Mouse (Mus musculus) left cerebral cortex, adult 9 months (tissue): ENCODE data around the gene Wdr60.
"Not testable (repeated sequence)": the region's sequence is repeated elsewhere in the genome, so short reads cannot be mapped to it uniquely, and the experiment has no call there.

Experiments used
- DNase-seq, 2 experiments: peaks; one replicate each; pipeline ENCODE4 v3.0.0; 2022; ENCODE audit warnings: low spot score in 2 of 2

Gene Wdr60

DNA sequence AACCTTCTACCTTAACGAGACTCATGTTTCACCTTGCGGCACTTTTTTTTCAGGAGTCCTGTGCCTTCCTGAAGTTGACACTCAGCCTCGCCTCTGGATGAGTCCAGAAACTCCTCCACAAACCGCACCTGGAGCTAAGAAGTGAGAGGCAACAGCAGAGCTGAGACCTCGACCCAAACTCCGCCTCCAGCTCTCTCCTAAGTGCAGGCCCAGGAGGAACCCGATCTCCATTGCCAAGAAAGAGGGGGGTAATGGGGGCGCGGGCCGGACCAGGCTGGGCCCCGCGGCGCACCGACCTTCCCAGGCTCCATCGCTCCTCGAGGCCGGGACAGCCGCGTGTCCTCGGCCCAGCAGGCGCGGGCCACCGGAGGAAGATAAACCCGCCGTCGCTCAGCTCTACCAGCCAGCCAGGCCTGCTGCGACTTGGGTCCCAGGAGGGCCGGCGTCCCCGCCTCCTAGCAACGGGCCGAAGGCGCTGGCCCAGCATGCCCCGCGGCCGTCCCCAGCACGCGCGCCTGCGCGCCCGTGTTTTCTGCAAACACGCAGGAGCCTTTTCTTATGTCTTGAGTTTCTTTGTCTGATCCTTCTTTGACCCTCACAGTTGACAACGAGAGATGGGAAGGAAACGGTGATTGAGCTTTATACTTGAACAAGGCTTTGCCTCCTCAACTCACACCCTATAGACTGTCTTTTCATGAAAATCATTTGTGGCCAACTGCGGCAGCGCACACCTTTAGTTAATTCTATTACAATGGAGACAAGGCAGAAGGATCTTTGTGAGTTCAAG lies at the start of gene Wdr60:
Gene Wdr60, minus strand, starts transcription at position 468 of the 787 bp plus-strand sequence.
- peak; percentile 46 to 87 for DNase-seq

DNA sequence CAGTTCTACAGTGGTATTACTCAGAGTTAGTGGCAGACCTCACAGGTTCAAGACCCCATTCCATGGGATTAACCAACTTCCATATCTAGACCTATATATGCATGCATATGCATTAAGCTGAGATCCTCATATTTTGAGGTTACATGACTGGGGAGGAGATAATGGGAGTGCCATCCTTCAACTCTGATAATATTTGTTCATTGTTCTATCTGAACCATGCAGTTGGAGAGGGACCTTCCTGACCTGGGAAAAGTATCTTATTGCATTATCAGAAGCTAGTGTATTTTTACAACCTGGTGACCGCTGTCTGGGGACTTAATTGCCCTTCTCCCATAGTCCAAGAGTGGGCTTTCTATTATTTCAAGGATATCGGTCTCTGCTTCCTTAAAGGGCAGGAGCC lies 45.8 kb upstream of the Wdr60 start:
- no peak for DNase-seq

DNA sequence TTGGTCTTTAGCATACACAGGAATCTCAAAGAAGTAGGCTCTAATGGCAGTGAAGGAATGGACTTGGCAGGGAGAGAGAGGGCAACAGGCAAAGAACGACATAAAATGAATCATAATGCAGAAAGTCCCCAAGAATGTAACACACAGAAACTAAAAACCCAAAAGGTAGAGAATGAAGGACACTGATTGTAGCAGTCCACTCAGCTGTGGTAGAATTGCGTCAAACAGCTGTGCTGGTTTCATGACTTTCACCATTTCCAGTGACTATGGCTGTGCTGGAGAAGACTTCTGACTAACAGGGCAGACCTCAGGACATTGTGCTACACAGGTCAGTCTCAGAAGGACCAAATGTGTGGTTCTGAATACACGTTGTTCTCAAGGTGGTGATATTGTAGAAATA lies 45.0 kb upstream of the Wdr60 start:
- DNase-seq, result no peak

DNA sequence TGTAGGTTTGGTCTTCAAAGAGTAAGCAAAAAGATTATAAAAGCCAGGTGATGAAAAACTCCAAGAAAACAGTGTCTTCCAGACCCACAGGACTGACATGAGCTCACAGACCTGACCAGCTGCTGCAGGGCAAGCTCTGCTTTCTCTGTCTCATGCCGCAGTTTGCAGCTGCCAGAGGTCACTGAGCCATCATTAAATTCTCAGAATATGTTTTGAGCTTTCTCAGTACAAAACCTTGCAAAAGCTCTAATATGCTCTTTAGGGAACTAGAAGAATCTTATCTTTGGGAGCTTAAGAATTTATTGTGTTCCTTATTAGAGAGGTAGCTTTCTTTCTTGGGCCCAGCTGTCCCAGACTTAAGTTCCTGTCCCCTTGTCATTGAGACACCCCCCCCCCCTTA lies 43.2 kb upstream of the Wdr60 start:
- DNase-seq, result no peak

DNA sequence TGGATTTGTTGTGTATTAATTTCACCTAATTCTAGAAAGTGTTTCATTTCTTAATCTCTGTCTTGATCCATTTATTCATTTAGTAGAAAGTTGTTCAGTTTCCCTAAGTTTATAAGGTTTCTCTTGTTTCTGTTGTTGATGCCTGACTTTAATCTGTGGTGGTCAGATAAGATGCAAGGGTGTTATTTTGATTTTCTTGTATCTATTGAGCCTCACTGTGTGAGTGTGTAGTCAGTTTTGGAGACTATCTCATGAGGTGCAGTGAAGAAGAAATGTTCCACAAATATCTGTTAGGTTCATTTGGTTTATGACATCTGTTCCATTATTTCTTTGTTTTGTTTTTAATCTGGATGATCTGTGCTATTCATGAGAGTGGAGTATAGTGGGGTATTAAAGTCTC lies 39.4 kb upstream of the Wdr60 start:
- DNase-seq, result no peak

DNA sequence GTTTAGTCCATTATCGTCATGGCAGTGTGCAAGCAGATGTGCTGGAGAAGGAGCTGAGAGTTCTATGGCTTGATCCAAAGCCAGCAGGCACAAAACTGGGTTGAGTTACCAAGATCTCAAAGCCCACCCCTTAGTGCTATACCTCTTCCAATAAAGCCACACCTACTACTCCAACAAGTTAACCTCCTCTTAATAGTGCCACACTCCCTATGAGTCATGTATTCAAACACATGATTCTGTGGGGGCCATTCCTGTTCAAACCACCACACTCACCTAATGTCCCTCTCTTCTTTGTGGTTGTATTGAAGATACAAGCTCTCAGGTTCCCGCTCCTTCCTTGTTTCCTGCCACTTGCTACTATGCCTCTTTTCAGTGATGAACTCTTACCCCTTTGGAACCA lies 37.1 kb upstream of the Wdr60 start:
- DNase-seq, result no peak

DNA sequence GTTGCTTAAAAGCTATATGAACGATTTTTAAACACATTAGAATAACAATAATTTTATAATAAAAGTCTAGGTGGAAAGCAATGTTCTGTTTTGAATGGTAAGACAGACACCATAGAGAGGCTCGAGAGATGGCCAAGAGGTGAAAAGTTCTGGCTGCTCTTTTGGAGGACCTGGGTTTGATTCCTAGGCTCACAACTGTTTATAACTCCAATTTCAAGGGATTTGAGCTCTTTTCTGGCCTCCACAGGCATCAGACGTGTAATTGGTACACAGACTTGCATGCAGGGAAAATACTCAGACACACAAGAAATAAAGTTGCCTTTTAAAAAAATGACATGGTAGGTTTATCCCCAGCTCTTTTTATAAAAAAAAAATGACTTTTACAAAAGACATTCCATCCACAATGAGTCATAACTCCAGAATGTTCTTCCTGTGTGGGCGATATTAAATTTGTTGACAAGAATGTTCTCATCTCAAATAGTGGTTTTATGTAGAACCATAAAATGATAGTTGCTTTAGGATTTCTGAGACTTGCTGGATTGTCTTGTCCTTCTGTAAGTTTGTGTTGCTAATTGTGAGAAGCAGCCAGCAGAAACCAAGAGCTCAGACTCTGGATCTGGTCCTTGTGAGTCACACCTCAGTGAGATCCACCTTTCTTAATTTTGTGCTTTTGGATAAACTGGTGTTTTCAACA lies 30.9 kb upstream of the Wdr60 start:
- peak; percentile 13 to 29 for DNase-seq

DNA sequence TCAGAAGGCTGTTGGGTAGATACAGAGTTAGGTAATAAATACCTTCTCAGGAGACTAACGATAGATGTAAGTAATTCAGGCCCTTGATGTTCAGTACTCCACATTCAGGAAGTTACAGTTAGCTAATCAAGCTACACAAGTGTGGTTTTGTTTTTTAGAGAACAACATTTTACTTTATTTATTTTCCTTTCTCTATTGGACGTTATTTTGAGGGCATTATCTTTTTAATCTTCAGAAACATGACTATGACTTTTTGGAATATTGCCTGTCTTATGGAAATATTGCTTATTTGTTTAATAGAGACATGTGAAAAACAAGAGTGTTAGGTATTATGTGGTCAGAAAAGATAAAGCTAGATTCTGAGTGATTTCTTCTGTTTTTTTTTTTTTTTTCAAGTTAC lies 30.4 kb upstream of the Wdr60 start:
- DNase-seq, result no peak

DNA sequence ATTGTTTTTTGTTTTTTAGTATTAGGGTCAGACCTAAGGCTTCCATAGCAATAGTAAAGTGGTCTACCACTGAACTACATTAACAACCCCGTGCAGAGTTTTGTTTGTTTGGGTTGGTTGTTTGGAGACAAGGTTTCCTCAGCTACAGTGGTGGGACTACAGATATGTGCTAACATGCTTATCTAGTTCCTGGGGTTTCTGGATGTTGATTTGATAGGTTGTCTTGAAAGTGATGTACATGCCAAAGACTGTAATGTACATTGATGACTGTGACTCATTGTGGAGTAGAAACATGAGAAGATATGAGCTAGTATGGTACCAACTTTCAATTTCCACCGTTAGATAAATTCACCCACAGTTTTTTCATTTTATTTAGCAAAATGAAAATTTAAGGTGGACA lies 20.7 kb upstream of the Wdr60 start:
- DNase-seq, result no peak

DNA sequence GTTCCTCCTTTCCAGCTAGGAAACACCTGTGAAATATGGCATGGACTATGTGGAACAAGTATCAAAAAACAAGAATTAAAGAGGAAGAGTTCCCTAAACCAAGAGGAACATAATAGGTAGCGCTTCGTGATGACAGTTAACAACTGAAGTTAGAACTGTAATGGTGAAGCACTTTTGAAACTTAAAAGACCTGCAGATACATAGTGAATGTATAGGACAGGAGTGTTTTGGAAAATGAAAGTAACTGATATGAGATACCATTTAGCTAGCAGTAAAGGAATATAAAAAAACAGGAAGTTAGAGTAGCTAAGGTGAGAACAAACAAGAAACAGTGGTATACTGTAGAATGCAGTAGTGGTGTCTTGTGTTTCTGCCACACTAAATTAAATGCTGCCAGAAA lies 20.0 kb upstream of the Wdr60 start:
- DNase-seq, result no peak

DNA sequence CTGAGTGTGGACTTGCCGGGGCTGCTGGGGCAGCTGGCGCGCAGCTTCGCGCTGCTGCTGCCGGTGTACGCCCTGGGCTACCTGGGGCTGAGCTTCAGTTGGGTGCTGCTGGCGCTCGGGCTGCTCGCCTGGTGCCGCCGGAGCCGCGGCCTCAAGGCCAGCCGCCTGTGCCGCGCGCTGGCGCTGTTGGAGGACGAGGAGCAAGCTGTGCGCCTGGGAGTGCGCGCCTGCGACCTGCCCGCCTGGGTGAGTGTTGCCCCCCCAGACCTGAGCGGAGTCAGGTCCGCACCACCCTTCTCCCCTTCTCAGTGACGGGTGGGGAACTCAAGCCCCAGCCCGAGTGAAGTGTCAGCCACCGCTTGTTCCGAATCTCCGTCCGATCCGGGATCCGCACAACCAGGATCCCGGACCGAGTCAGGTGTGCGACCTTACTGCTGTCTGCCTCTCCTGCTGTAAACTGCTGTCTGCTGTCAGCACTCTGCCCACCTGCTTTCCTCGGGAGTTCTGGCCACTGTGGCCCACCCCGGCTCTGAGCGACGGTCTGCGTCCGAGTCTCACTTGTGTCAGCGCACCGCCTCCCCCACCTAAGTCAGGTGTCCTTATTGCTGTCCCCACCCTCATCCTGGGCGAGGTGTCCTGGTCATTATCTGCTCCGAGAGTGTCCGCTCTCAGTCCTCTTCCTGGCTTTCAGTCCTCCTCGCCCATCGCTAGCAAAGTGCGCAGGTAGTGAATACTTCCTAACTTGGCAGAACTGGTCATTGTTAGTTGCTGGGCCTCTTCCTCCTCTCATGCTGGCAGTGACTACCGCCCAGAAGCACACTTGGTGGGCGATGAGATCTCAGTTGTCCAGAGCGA lies 18.8 kb upstream of the Wdr60 start:
- DNase-seq, result peak in 1 of 2 experiments; percentile 20

DNA sequence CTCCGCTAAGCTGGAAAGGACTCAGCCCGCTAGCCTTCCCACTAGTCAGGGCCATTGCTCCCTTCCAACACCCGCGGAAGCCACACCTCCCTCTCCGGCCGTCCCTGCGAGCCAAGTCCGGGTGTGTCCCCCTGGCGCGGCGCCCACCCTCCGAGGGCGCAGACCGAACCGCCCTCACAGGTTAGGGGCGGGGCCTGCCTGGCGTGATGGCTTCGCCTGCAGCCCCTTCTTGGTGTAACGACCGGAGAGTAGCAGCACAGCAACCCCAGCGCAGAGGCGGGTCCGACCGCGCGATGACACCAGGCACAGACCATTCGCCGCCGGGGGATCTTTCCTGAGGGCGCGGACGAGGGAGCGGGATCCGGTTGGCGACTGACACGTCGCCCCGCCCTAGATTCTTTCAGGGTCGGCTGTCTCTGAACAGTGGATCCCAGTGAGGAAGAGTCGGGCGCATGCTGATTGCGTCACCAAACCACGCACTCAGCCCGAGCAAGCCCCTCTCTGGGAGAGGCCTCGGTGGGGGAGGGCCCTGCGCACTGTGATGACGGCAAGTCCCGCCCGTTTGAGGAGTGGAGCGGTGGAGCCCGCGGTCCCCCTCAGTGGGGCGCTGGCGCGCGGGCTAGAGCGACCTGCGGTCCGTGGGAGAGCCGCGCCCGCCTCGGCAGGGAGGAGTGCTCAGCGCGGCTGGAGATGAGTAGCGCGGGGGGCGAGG lies 18.0 kb upstream of the Wdr60 start, which contains the start of gene Esyt2:
Gene Esyt2, plus strand, starts transcription at position 544 of the 712 bp plus-strand sequence.
- DNase-seq, result peak; percentile 97 to 100

DNA sequence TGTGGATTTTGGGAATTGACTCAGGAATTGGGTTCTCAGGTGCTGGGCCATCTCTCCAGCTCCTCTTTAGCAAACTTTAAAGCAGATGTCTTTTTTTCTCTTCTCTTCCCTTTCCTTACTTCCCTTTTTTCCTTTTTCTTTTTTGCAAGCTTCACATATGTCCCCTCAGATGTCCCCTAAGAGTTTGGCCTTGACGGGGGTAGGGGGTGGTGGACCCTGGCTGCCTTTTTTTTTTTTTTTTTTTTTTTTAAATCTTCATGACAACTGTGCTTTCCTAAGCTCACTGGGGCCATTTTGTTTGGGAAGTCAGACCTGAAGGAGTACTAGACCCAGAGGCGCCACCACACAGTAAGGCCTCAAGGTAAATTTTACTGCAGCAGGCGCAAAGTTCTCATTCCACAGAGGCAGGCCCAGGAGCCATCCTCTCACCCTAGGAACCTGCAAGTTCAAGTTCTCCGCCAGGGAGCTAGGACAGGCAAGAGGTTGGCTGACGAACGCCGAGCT lies 17.4 kb upstream of the Wdr60 start:
- DNase-seq, result no peak

DNA sequence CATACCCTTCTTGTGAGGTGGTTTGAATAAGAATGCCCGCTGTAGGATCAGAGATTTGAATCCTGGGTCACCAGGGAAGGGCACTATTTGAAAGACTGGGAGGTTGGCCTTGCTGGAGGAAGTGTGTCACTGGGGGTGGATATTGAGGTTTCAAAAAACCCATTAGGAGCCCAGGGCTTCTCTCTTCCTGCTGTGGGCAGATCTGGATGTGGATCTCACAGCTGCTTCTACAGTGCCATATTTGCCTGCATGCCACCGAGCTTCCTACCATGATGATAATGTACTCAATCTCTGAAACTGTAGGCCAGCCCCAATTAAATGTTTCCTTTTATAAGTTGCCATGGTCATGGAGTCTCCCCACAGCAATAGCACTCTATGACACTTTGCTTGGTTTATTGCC lies 16.4 kb upstream of the Wdr60 start:
- DNase-seq, result no peak

DNA sequence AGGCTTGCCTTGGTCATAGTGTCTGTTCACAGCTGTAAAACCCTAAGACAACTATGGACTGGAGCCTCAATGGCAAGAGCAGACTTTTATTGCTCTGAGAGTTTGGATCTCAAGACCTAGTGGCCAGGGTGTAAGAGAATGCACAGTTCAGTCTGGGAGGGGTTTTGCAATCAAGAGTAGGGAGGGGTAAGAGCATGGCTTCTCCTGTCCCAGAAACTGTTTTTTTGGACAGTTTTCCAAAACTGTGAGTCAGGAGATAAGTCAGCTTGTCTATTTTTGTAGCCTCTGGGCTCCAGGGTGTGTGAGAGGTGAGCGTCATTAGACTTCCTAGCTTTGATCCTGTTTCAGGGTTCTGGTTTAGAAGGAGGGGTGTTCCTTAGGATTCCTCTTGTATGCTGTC lies 15.7 kb upstream of the Wdr60 start:
- DNase-seq, result no peak

DNA sequence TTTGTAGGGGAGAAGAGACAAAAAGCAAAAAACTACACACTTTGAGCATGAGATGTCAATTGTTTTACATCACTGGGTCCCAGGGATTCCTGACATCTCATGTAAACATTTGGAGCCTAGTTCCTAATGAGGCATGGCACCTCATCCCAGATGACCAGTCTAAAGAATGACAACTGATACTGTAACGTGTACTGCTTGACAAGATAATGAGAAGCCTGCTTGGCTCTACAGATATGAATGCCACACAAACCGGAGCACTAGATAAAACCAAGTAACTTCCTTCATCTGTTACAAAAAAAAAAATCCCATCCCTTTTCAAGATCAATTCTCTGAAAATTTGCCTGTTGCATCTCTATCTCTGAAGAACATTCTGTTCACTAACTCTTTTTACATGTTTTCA lies 14.1 kb upstream of the Wdr60 start:
- DNase-seq, result no peak

DNA sequence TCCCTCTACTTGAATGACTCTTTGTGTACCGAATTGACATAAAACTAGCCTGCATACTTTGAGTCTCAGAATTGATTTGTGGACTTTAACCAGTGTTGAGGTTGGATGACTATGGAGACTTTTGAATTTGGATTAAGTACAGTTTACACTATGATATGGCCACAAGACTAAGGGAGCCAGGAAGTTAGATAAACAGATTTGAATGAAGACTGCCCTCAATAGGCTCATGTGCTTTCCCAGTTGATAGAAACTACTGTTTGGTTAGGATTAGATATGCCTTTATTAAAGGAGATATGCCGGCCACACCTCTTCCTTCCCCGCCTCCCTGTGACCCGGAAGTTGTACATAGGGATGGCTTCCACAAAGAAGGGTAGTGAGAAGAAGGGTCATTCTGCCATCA lies 12.8 kb upstream of the Wdr60 start:
- DNase-seq, result no peak

DNA sequence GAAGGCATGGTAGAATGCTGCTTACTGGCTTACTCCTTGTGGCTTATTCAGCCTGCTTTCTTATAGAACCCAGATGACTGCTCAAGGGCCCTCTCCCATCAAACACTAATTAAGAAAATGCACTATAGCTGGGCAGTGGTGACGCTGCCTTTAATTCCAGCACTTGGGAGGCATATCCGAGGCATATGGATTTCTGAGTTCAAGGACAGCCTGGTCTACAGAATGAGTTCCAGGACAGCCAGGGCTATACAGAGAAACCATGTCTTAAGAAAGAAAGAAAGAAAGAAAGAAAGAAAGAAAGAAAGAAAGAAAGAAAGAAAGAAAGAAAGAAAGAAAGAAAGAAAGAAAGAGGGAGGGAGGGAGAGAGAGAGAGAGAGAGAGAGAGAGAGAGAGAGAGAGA lies 12.3 kb upstream of the Wdr60 start, which contains the start of gene Gm11027:
Gene Gm11027, plus strand, starts transcription at position 301 of the 400 bp plus-strand sequence.
- DNase-seq, result not testable (repeated sequence)

DNA sequence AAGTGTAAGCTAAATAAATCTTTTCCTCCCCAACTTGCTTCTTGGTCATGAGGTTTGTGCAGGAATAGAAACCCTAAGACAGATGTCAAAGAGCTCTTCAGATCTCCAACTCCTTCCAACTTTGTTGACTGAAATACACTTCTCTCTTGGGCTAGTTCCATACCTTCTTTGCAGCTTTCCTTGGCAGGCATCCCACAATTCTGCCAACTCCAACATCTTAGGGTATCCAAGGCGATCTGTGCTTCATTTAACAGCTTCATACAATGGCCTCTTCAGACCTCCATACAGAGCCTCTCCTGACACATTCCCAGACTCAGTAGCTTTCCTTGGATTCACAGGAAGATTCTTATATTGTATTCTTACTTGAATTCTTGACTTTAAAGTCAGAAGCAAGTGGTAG lies 10.9 kb upstream of the Wdr60 start:
- DNase-seq, result no peak

DNA sequence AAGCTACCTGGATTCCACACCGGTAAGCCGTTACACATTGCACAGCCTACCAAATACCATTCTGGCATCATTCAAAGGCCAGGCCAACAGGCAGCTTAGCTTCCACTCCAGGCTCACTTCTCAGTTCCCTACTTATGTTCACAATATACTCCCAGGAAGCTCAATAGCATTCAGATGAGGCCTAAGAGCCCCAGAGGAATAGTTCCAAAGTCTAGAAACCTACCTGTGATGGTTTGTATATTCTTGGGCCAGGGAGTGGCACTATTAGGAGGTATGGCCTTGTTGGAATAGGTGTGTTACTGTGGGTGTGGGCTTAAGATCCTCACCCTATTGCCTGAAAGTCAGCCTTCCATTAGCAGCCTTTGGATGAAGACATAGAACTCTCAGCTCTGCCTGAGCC lies 8.2 kb upstream of the Wdr60 start:
- DNase-seq, result no peak

DNA sequence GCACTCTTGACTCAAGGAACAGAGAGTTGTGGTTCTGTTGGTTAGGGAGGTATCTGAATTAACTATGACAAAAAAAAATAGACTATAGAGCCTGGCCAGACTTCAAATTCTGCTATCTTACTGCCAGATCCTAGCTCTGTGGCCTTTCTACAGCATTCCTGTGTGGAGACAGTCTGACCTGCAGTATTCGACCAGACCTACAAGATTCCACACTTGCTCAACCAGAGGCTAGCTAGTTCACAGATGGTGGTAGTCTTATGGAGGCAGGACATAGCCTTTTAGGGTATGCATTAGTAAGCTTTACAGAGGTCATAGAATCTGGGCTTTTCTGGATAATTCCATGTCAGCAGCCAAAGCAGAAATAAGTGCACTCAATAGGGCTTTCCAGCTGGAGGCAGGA lies 7.7 kb upstream of the Wdr60 start:
- no peak for DNase-seq
